Mouse (Mus musculus) layer of hippocampus, adult 9-11 months (tissue): ENCODE results near the gene Cacna2d2.
"Not testable (repeated sequence)": the region's sequence is repeated elsewhere in the genome, so short reads cannot be mapped to it uniquely, and the experiment has no call there.

Experiments
- DNase-seq: peaks from one replicate; pipeline ENCODE4 v3.0.0; 2022

Cacna2d2 gene

DNA sequence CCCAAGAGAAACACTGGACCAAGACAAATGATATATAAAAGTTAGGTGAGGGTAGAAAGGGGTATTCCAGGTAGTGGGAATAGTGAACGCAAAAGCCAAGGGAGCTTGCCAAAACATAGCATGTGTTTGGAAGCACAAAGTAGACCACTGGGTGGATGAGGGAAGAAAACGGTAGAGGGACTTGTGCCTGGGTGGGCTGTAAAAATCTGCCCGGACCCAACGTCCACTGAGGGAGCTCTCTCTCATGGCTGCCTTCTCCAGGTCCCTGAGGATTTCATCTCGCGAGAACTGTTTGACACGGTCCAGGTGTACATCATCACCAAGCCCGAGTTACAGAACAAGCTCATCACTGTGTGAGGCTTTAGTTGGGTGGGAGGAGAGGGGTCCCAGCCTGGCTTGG is 143.3 kb downstream of the Cacna2d2 start:
- DNase-seq = peak; percentile 8

DNA sequence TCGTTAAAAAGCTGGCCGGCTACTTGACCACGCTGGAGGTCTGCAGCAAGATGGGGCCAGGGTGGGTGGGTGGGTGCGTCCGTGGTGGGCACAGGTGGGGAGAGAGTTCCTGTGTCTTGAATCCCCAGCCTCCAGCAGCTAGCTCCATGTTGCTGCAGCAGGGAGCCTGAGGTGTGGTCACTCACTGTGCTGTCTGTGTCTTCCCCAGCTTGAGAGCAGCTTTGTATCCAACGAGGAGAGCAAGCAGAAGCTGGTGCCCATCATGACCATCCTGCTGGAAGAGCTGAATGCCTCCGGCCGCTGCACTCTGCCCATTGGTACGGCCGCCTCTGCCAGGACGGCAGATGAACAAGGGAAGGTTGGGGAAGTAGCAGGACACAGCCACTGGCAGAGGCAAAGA is 143.9 kb downstream of the Cacna2d2 start:
- peak; percentile 8 for DNase-seq

DNA sequence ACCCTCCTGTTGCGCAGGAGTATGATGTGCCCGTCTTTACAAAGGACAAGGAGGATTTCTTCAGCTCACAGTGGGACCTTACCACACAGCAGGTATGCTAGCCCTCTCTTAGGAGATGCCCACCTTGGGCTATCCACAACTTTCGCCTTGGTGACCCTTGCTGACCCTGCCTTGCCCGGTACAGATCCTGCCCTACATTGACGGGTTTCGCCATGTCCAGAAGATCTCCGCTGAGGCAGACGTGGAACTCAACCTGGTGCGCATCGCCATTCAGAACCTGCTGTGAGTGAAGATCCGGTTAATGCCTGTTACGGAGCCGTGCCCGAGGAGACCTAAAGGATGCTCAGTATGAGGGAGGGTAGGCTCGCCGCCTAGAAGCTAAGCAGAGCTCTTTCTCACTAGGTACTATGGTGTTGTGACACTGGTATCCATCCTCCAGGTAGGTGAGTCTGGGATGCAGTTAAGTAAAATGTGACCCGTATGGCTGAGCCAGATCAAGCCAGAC is 144.8 kb downstream of the Cacna2d2 start:
- DNase-seq = no peak

DNA sequence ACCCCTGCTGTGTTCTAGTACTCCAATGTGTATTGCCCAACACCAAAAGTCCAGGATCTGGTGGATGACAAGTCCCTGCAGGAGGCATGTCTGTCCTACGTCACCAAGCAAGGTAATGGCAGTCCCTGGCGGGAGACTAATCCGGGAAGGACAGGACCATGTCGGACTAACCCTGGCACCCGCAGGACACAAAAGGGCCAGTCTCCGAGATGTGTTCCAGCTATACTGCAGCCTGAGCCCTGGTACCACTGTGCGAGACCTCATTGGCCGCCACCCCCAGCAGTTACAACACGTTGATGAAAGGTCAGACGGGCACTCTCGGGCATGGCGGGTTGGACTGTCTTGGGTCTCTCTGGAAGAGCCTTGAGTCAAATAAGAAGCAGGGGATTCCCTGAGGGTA is 145.3 kb downstream of the Cacna2d2 start:
- no peak for DNase-seq

GRCm38 (mm10) chr9:107545199-107545598 is 145.8 kb downstream of the Cacna2d2 start:
- no peak for DNase-seq

DNA sequence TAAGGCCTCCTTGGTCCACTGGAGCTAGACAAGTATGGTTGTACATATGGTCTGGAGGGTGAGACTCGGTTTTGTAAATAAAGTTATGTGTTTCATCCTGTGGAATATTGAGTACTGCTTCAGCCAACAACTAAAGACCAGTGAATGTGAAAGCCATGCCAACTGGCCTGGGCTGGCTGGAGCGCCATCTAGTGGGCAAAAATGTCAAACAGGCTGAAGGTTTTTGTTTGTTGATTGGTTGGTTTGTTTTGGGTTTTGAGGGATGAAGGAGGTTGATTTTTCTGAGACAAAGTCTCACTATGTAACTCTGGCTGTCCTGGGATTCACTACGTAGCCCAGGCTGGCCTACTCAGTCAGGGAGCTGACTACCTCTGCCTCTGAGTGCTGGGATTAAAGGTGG is 146.2 kb downstream of the Cacna2d2 start:
- no peak for DNase-seq

DNA sequence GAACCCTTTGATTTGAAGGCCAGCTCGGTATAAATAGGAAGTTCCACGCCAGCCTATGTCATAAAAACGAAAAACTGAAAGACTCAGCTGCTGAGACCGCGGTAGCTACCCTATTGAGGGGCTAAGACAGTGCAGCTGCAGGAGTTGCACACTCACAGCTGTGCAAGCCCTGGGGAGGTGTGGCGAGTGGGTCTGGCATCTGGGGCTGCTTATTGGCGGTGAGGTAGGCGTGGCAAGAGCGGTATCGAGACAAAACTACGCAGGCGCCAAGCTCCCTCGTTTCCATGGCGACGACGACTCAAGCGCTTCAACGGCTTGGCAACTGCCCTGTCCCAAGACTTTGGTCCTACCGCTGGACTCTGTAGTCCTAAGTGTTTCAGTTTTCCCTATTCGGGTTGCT is 147.6 kb downstream of the Cacna2d2 start, which contains the start of gene Zmynd10:
Gene Zmynd10 (plus strand): TSS at position 273 of the 400 bp plus-strand sequence.
- DNase-seq = peak; percentile 87

DNA sequence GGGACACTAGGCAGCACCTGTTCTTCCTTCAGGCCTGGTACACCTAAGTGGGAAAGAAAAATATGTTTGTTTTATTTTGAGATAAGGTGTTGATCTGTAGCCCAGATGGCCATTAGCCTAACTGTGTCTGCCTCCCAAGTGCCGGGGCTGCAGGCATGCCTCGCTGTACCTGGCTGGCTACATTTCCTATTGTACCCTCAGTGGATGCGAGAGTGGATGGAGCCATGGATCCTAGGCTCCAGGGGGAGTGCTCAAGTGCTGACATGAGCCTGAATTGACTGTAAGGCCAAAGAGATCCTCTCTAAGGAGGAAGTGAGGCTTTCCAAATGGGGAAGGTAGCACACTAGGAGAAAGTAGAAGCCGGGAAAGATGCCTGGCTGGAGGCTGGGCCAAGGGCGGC is 148.5 kb downstream of the Cacna2d2 start:
- no peak for DNase-seq

GRCm38 (mm10) chr9:107548820-107549219 is 149.4 kb downstream of the Cacna2d2 start:
- no peak for DNase-seq

GRCm38 (mm10) chr9:107549297-107550074 is 150.1 kb downstream of the Cacna2d2 start:
- DNase-seq = no peak

- DNase-seq = no peak
Observed at GRCm38 (mm10) chr9:107550491-107551116, 151.2 kb downstream of the Cacna2d2 start.

DNA sequence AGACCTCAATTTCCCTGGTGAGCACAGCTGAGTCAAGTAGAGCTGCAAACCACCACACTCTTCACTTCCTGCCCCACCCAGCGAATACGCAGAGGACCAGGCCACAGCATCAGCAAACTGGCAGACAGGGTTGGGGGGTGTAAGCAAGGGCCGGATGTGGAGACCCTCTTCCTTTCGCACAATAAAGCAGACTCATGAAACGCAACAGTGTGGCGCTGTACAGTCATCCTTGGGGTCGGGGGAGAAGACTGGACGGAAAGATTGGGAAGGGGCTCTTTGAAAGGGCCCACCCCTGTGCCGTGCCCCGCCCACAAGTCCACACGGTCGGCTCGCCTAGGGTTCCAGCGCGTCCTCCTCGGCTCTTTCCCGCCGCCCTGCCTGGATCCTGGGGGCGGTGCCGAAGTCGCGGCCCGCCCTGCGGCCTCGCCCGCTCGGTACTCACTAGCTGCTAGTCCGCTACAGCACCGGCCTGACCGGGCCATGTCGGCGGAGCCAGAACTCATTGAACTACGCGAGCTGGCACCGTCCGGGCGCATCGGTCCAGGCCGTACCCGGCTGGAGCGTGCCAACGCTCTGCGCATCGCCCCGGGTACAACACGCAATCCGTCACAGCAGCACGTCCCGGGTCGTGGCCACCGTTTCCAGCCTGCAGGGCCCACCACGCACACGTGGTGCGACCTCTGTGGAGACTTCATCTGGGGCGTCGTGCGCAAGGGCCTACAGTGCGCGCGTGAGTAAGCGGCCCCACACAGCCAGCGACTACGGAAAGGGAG is 151.9 kb downstream of the Cacna2d2 start, which contains the start of gene Rassf1:
Gene Rassf1 (plus strand): TSS at position 439 of the 773 bp plus-strand sequence.
- no peak for DNase-seq

DNA sequence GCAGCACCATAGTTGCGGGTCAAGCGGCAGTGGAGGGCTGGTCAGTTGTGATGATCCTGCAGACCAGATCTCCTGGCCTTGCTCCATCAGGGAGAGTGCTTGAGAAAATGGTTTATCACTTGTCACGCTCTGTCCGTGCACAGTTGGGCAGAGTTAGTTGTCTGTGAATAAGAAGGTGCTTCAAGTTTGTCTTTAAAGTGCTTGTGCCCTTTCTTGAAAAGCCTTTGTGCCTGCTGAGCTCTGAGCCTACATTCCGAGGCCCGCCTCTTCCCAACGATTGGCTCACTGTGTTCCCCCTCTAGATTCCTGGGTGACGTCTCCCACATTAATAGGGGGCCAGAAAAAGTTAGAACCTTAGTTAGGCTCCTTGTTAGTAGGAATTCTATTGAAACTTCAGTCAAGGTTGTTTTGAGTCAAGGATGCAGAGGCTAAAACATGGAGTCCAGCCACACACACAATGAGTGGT is 152.5 kb downstream of the Cacna2d2 start:
- DNase-seq = no peak

- DNase-seq = no peak
Observed at GRCm38 (mm10) chr9:107552690-107553393, 153.4 kb downstream of the Cacna2d2 start.

DNA sequence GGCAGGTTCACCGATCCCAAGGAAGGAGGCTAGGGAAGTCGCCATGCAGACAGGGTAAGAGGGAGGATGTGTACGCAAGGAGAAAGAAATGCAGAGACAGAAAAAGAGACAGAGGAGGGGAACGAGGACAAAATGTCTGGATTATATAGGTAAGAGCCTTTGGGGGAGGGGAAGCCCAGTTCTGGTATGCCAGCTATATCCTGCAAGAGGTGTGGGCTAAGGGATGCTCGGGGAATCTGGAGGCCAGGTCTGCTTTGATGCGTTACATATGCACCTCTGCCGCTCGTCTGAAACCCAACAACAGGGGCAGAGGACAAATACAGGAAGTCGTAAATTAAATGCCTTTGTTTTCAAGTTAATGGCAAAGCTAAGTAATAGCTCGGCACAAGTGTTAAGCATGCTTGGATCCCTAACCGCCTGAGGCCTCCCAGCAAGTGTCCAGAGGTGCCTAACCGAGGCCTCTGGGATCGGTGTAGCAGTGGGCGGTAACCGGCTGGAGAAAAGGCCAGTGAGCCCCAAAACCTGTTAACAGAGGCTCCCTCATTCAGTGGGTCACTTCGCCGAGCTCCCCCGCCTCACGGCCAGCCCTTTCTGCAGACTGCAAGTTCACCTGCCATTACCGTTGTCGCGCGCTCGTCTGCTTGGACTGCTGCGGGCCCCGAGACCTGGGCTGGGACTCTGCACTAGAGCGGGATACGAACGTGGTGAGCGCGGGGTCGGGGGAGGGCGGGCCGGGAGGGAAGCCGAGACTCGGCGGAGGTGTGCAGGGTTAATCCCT is 154.3 kb downstream of the Cacna2d2 start:
- no peak for DNase-seq

DNA sequence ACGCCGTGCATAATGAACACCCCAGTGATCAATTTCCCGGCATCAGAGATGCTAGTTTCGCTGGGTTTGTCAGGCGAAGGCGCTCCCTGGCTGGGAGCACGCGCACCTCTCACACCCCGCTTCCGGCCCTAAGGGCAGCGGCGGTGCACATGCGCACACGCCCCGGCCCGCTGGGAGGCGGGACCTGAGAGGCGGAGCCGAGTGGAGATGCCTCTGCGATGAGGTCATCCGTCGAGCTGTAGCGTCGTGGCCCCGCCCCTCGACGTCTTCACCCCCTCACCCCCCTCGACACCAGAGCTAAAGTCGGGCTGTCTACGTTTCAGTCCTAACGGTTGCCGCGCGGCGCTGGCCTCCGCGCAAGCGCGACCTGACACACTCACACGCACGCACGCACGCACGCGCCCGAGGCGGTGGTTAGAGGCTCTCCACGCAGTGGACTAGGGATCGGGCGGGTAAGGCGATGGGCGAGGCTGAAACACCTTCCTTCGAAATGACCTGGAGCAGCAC is 155.0 kb downstream of the Cacna2d2 start:
- DNase-seq = peak; percentile 97

- no peak for DNase-seq
Observed at GRCm38 (mm10) chr9:107555031-107555457, 155.6 kb downstream of the Cacna2d2 start.

GRCm38 (mm10) chr9:107555701-107556100 is 156.3 kb downstream of the Cacna2d2 start:
- no peak for DNase-seq

DNA sequence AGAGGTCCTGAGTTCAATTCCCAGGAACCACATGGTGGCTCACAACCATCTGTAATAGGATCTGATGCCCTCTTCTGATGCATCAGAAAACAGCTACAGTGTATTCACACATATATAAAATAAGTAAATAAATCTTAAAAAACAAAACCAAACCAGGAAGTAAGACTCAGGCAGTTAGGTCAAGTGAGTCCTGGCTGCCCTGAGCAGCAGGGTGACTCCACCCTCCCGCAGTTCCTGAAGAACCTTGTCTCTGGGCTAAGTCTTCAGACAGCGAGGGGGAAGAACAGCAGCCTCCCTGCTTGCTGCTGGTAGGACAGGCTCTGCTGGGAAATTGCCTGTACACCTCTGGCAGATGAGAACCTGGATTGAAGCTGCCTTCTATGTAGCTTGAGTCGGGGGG is 156.9 kb downstream of the Cacna2d2 start:
- no peak for DNase-seq

DNA sequence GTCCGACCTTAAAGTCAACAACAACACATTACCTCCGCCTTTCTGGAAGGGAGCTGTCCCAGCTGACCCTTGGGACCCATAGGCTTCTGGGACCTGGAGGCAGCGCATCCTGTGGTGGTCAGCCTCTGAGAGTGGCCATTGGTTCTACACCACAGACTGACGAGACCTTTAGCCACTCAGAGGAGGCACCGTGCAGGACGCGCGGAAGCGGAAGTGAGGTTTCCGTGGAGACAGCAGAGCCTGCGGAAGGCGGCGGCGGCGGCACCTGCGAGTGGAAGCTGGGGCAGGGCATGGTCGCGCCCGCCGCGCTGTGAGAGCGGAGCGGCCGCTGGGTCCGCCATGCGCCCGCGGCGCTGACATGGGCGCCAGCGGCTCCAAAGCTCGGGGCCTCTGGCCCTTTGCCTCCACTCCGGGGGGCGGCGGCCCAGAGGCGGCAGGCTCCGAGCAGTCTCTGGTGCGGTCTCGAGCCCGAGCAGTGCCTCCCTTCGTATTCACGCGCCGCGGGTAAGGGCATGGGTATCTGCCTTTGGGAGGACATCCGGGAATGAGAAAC is 163.7 kb downstream of the Cacna2d2 start, which contains the start of gene Tusc2:
Gene Tusc2 (plus strand): TSS at position 227 of the 553 bp plus-strand sequence.
- peak; percentile 97 for DNase-seq

GRCm38 (mm10) chr9:107565556-107565955 is 166.1 kb downstream of the Cacna2d2 start:
- DNase-seq = not testable (repeated sequence)
